Mouse (Mus musculus): ENCODE measurements around the gene Fam110a. TPM values are rescaled to one million over a fixed set of nuclear protein-coding genes. Genes with fewer than 3 reads are reported as not detected.

The Fam110a gene
- total RNA-seq, 2 experiments from 2014 or later = 8.5 to 9.6 TPM

GRCm38 (mm10) chr2:151971748-151972147, 8.3 kb downstream of the Fam110a start:
- no peak for DNase-seq

GRCm38 (mm10) chr2:151970191-151971172, 9.5 kb downstream of the Fam110a start:
- DNase-seq = peak; percentile 77 to 83

- no peak for DNase-seq
These were observed 10.6 kb downstream of the Fam110a start for GRCm38 (mm10) chr2:151969396-151969795.

GRCm38 (mm10) chr2:151968986-151969385, 11.0 kb downstream of the Fam110a start:
- DNase-seq = no peak

- peak in 1 of 2 experiments; percentile 66 for DNase-seq
These were observed 11.6 kb downstream of the Fam110a start for GRCm38 (mm10) chr2:151968451-151968850.

- no peak for DNase-seq
These were observed 12.2 kb downstream of the Fam110a start for GRCm38 (mm10) chr2:151967792-151968191.

GRCm38 (mm10) chr2:151967176-151967750, 12.8 kb downstream of the Fam110a start:
- DNase-seq = no peak

- DNase-seq = no peak
These were observed 16.0 kb downstream of the Fam110a start for GRCm38 (mm10) chr2:151964052-151964451.

- no peak for DNase-seq
These were observed 16.7 kb downstream of the Fam110a start for GRCm38 (mm10) chr2:151963319-151963718.

- peak; percentile 53 to 58 for DNase-seq
These were observed 17.5 kb downstream of the Fam110a start for GRCm38 (mm10) chr2:151962474-151962873.

GRCm38 (mm10) chr2:151961284-151962196, 18.5 kb downstream of the Fam110a start:
- peak in 1 of 2 experiments; percentile 49 for DNase-seq

- peak; percentile 73 to 75 for DNase-seq
These were observed 20.7 kb downstream of the Fam110a start for GRCm38 (mm10) chr2:151959274-151959673.

GRCm38 (mm10) chr2:151956500-151957137, 23.4 kb downstream of the Fam110a start:
- DNase-seq = peak in 1 of 2 experiments; percentile 39

- DNase-seq = no peak
These were observed 26.4 kb downstream of the Fam110a start for GRCm38 (mm10) chr2:151953665-151954064.

GRCm38 (mm10) chr2:151949082-151949774, 30.8 kb downstream of the Fam110a start:
- DNase-seq = no peak

- no peak for DNase-seq
These were observed 31.7 kb downstream of the Fam110a start for GRCm38 (mm10) chr2:151948311-151948710.

- DNase-seq = no peak
These were observed 32.4 kb downstream of the Fam110a start for GRCm38 (mm10) chr2:151947617-151948016.

GRCm38 (mm10) chr2:151944106-151944505, 35.9 kb downstream of the Fam110a start:
- DNase-seq = no peak

GRCm38 (mm10) chr2:151941269-151941668, 38.8 kb downstream of the Fam110a start:
- DNase-seq = peak; percentile 61 to 69

- DNase-seq = no peak
These were observed 40.2 kb downstream of the Fam110a start for GRCm38 (mm10) chr2:151939651-151940420.
